Comparison of ENCODE assay signal across 8 mouse cellular contexts in the genomic region with DNA sequence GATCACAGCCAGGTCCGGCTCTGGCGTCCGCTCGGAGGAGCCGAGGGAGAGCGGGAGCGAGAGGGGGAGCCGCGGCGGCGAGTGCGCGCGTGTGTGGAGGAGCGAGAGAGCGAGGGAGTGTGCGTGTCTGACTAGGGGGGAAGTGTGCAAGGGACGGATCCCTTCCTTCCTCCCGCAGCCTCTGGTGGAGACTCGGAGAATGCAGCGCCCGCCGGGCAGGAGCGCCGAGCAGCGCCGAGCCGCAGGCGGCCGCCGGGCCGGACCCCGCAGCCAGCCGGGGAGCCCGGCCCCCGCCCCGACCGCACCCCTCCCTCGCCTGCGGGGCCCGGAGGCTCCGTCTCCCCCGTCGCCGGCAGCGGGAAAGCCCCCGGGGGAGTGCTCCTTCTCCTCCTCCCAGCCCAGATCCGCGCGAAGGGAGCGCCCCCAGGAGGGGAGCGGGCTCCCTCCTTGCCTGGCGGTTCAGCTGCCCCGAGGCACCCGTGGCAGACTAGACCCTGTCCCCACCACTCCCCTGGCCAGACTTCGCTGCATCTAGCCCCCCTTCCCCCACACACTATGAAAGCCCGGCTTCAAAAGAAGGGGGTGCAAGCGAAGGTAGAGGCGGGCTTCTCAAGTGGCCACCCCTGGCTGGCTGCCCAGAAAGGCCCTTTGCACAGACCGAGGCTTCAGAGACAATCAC. TPM values are rescaled to one million over a fixed set of nuclear protein-coding genes. Genes with fewer than 3 reads are reported as not detected.
DNase-seq lines count a peak whose midpoint lies in the region; ATAC-seq and TF ChIP-seq lines count a peak whose summit lies in the region.

A gene (minus strand): TSS at position 241 of the 679 bp plus-strand sequence.

- peak within 1 kb of the TSS; percentile 29 for H3K9ac ChIP-seq in intestine, embryonic 14.5 days (ENCODE audit: low read length)

- H3K9me3 ChIP-seq in intestine, embryonic 14.5 days (ENCODE audit: control insufficient read depth, low read length), result no peaks in the 10 kb centered on the region

- intact Hi-C loops in gastrocnemius, postnatal 14 days (cut with DNase I; ENCODE audit: low total_unique reads), result loop anchor here (10.0 kb wide), 1 partner anchor 100 kb away; no protein-coding TSS in a partner anchor
- intact Hi-C loops in left cerebral cortex, postnatal 10 days (cut with DNase I), result loop anchor here (2.0 to 5.0 kb wide), 2 partner anchors 42 to 157 kb away; no protein-coding TSS in a partner anchor

- H3K4me2 ChIP-seq in intestine, embryonic 14.5 days (ENCODE audit: low read length), result peak within 1 kb of the TSS; percentile 98

- H3K4me3 ChIP-seq in cortical plate, adult 2 months (ENCODE audit: insufficient read depth, low read length), result peak within 1 kb of the TSS; percentile 89
- peak within 1 kb of the TSS; percentile 48 for H3K4me3 ChIP-seq in intestine, embryonic 14.5 days (ENCODE audit: low read depth, low read length)

- WGBS in intestine, embryonic 14.5 days, result 1% methylated on average over 53 of the region's 60 CpGs

- peak; percentile 76 for ATAC-seq in intestine, embryonic 14.5 days (replicated peaks; ENCODE audit: low FRiP score, low TSS enrichment, low read depth)
- no peak for ATAC-seq in erythroblast, adult 5-6 weeks (replicated peaks; ENCODE audit: low FRiP score, poor library complexity, severe bottlenecking)

- DNase-seq in adrenal gland, postnatal 14 days, result peak; percentile 86
- DNase-seq in gastrocnemius, postnatal 14 days, result peak; percentile 57
- peak; percentile 83 for DNase-seq in intestine, embryonic 14.5 days (ENCODE audit: low spot score)
- DNase-seq in left cerebral cortex, postnatal 10 days (ENCODE audit: extremely low spot score in 1 of 2, low spot score in 2 of 2), result peak; percentile 55 to 84
- DNase-seq in lung, postnatal 4 days, result peak; percentile 79
- peak; percentile 56 for DNase-seq in retina, postnatal 7 days (ENCODE audit: low read depth, low spot score)

- peak within 1 kb of the TSS; percentile 54 for H3K27ac ChIP-seq in cortical plate, adult 2 months (ENCODE audit: insufficient read depth, low read length)
- H3K27ac ChIP-seq in intestine, embryonic 14.5 days (ENCODE audit: low read depth), result no peak within 1 kb of the TSS

- H3K36me3 ChIP-seq in intestine, embryonic 14.5 days (ENCODE audit: control insufficient read depth, insufficient read depth, low read length), result no peaks in the 10 kb centered on the region

- TF ChIP-seq CTCF in cortical plate, adult 2 months (IDR thresholded peaks at IDR 0.05; ENCODE audit: extremely low read depth, insufficient read depth, low read length), result peak; percentile 32; the same call in 1 of the 2 replicates

- TF ChIP-seq POLR2A in cortical plate, adult 2 months (IDR thresholded peaks at IDR 0.05; ENCODE audit: extremely low read depth, insufficient read depth, low read length), result peak; percentile 62; the same call in 1 of the 2 replicates

- H3K27me3 ChIP-seq in intestine, embryonic 14.5 days (replicated peaks; ENCODE audit: control insufficient read depth, insufficient read depth, low read length), result peaks cover 98% of the 10 kb centered on the region

- no peaks in the 10 kb centered on the region for H3K4me1 ChIP-seq in cortical plate, adult 2 months (ENCODE audit: control insufficient read depth, insufficient read depth, low read length)
- peaks cover 11% of the 10 kb centered on the region; the same call in 1 of the 2 replicates for H3K4me1 ChIP-seq in intestine, embryonic 14.5 days (replicated peaks; ENCODE audit: control insufficient read depth, insufficient read depth, low read length)

RNA-seq across cellular contexts. Expression of the gene that starts here (rescaled TPM):
- total RNA-seq in adrenal gland, postnatal 14 days (2021), result 1.3 and 1.6 TPM in 2 replicates
- polyA plus RNA-seq in cortical plate, adult 2 months (2012; rRNA removed), result 21.8 and 22.8 TPM in 2 replicates
- total RNA-seq in gastrocnemius, postnatal 14 days (2021), result under 1 TPM; 0.13 to 0.18 TPM
- polyA plus RNA-seq in intestine, embryonic 14.5 days (2014; fragmentation: Nextera tagmentation; extraction: Ambion mirVana), result 0.11 and 0.12 TPM in 2 replicates
- 10 to 100 TPM; 20.4 to 23.1 TPM for total RNA-seq in left cerebral cortex, postnatal 10 days (2021)
- total RNA-seq in erythroblast, adult 5-6 weeks (2015; ENCODE audit: low replicate concordance), result not detected in 2 replicates
- total RNA-seq in erythroblast, adult 5-6 weeks (2017; ENCODE audit: low replicate concordance), result not detected in 2 replicates

Comparison
In these comparisons a context has a peak if more than half of its experiments do, and no peak if none do; other contexts are left out.
1. RNA of the gene that starts here (polyA plus RNA-seq): 21.8 to 22.8 TPM in cortical plate, adult 2 months; 0.11 to 0.12 TPM in intestine, embryonic 14.5 days; every median in the first group is over 10 times any median in the second.
2. Peak in DNase-seq in gastrocnemius, postnatal 14 days; RNA of the gene not detected or under 1 TPM.
3. Peak in DNase-seq, ATAC-seq, H3K4me3 ChIP-seq, H3K9ac ChIP-seq and H3K4me2 ChIP-seq in intestine, embryonic 14.5 days; RNA of the gene not detected or under 1 TPM.
4. Peak in every context shown above with its lines, with median percentiles within 50 percentile points of each other: DNase-seq.